Mouse (Mus musculus) gastrocnemius, postnatal 36 days (tissue): ENCODE measurements around the gene Camta1. TPM values are rescaled to one million over a fixed set of nuclear protein-coding genes. Genes with fewer than 3 reads are reported as not detected.
"Not testable (repeated sequence)": the region's sequence is repeated elsewhere in the genome, so short reads cannot be mapped to it uniquely, and the experiment has no call there.

Source experiments
- DNase-seq, 2 experiments: peaks; one replicate each; pipeline ENCODE4 v3.0.0; 2022
- intact Hi-C: fragments of 180-260 bp; cut with DNase I; formaldehyde crosslinking; loops from one replicate; pipeline ENCODE4 v1.15.1; 2025
- total RNA-seq, 2 experiments: library from RNA; stranded (reverse); gene quantifications; 2 replicates each; pipeline ENCODE4 v1.2.3; 2021

Gene Camta1
- total RNA-seq, 2 experiments from 2014 or later = 93.4 to 109 TPM

DNA sequence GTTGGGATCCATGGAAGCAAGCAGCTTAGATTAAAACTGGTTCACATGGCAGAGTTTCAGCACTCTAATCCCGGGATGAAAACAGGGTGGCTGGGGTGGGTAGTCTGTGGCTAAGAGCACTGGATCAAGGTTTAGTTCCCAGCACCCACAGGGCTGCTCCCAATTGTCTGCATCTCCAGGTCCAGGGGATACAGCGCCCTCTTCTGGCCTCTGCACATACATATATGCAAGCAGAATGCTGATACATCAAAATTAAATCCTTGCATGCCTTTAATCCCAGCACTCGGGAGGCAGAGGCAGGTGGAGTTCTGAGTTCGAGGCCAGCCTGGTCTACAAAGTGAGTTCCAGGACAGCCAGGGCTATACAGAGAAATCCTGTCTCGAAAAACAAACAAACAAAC, 953.2 kb downstream of the Camta1 start:
- DNase-seq, intact Hi-C loops: not testable (repeated sequence)

DNA sequence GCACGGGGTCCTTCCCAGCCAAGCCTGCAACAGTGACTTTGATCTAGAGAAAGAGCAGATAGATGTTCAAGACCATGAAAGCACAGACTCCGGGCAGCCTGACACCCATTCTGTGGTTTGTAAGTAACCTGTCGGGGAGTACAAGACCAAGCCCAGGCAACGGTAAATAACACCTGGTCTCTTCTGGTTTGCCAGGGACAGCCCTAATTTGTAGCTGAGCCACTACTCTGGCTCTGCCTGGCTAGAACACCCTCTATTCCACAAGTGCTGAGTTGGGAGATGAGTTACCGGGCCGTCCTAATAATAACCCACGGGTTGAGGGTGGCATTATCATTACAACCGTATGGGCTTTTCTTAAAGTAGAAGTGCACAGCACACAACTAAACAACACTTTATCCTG, 954.6 kb downstream of the Camta1 start:
- intact Hi-C loops = no loop called here

DNA sequence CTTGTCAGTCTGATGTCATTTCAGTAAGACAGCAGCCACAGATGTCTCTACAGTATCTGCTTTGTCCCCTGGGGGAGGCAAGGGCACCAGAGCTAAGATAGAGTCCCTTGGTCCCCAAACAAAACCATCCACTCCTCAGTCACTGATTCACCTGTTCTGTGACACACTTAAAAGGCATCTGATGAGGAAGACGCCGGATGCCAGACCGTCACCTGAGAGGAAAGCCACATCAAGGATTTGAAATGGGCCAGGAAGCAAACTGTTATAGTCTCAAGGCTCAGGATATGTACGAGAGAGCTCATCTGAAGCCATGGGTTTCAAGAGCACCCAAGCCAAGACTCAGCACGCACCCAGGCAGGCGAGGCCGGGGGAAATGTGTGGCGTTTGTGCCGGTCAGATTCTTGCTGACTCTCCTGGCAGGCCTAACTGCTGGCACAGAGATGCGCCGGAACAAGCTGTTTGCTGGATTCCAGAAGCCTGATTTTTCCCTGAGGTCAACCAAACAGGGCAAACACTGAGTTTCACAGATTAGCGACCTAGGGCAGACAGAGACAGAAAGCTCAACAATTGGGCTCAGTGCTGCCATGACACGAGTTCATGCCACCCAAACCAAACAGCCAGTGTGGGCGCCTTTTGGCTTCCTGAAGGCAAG, 958.5 kb downstream of the Camta1 start:
- intact Hi-C loops = no loop called here
- DNase-seq = peak in 1 of 2 experiments; percentile 54

More for the DNA sequence above, 954.6 kb downstream of the Camta1 start:
- no peak for DNase-seq

DNA sequence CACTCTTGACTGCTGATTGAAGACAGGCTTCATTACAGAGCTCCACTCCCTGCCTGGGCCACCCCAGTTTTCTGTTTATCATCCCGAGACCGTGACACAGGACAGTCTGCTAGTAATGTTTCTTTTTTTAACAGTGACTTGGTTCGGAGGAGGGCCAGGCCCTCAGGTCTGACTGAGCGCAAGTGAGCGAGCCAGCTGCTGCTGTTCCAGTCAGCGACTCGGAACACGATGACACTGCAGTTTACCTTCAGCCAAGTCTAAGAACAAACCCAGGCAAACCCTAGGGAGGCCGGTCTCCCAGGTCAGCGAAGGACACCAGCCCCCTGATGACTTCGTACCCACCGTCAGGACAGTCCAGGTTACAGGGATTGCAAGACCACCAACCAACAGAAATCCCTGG, 959.6 kb downstream of the Camta1 start:
- DNase-seq = peak in 1 of 2 experiments; percentile 49
- intact Hi-C loops = no loop called here

DNA sequence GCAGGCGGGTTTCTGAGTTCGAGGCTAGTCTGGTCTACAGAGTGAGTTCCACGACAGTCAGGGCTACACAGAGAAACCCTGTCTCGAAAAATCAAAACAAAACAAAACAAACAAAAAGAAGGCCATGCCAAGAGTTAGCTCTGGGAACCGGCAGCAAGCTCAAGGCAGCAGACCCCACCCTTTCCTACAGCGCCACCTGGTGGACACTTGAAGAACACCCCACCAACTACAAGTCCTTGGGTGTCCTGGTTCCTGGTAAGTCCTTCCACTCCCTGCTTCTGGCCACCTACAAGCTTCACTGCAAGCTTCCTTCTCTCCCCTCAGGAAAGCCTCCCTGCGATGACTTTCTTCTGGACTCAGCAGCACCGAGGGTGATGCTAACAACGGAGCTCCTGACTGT, 960.0 kb downstream of the Camta1 start:
- intact Hi-C loops = no loop called here
- DNase-seq = peak; percentile 77 to 82

DNA sequence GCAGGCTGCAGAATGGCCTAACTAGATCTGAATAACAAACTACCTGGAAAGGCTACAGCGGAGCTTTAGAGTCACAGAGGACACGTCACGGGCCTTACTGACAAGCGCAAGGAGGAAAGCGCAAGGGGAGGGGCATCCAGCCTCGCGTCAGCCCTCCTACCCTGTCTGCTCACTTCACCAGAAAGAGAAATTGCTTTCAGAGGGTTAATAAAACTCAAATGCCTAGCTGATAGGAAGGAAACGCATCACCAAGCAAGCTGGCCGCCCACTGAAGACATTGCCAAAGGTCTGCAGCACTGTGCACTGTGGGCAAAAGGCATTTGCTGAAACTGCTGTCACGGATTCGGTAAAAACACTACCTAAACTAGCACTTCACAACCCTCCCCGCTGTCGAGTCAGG, 961.2 kb downstream of the Camta1 start:
- intact Hi-C loops = no loop called here
- no peak for DNase-seq

DNA sequence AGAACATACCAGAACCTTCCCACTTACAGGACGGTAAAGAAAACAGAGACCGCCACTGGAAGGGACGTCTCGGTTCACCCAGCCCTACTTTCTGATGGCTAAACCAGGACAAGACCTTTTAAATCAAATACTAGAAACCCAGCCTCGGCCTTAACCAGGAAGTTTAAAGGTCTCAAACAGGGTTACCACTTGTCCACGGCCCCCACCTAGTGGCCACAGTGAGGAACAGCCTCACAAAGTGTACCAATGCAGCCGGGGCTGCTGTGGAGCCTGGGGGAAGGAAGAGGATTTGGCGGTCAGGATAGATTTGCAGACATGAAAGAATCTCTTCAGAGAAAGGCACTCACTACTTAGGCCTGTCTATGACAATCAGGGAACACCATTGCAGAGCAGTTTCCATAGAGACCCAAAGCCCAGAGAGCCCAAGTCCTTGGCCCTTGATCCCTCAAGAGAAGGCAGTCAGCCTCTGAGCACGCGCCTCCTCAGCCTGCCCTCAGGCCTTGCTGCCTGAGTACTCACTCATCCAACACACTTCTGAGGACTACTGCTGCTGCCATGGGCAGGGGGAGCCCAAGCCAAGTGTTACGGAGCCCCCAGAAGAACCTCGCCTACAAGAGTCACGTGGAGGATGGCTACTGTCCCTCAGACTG, 962.8 kb downstream of the Camta1 start:
- intact Hi-C loops = loop anchor here (1.0 to 5.0 kb wide), 2 partner anchors 42 to 243 kb away; no protein-coding TSS in a partner anchor
- peak; percentile 46 to 77 for DNase-seq

DNA sequence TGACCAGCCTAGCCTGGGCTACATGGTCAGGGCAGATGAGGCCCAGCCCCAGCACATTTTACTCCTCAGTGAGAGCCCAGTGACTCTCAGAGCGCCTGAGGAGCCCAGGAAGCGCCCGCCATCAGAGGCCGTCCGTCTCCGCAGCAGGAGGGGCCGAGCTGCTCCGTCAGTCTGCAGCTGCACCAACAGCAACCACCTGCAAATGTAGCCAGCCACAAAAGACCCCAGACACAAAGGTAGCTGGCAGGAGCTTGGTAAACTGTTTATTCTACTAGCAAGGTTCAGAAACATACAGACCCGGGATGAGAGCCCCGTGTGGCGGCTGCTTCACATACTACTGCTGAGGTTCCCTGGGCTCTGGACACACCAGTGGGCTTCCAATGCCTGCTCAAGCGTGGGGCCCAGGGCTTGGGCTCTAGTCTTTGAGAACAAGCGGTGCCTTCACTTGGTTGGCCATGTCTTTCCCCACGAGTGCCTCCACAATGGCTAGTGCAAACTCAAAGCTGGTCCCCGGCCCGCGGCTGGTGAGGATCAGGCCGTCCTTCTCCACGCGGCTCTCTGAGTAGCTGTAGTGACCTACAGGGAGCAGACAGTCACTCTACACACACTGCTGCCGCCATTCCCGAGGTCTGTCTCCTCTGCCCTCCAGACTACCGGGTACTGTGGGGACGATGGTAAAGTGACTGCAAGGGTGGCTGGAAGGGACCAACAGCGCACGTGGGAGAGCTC, 964.6 kb downstream of the Camta1 start:
- intact Hi-C loops = loop anchor here (5.0 kb wide), 1 partner anchor 40 kb away; no protein-coding TSS in a partner anchor
- DNase-seq = no peak

DNA sequence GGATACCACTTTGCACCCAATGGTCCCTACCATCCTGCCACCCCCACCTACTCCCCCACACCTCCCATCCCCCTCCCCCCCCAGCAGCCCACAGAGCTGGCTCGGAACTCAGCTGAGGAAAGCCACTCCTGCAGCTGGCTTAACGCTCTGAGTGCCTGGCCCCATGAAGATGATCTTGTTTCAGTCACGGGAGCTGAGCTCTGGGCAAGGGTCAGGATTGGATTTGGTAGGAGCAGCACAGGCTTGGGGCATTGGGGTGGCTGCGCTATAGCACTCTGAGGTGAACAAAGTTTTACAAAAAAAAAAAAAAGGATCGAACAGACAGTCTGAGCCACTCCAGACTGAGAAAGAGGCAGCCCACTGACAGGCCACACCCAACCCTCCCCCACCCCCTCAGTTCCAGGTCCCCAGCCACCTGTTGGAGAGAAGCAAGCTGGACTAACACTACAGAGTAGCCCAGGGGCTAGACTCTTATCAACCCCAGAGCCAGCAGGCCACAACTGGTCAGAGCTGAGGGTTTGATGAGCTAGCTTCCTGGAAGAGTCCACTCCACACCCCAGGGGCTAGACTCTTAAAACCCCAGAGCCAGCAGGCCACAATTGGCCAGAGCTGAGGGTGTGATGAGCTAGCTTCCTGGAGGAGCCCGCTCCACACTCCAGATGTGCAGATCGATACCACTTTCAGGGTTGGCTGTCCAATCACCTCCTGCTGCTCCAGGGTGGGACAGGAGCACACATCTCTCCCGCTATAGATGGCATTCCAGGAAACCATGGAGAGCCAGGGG, 966.8 kb downstream of the Camta1 start:
- DNase-seq = no peak
- intact Hi-C loops = loop anchor here (5.0 kb wide), 1 partner anchor 38 kb away; no protein-coding TSS in a partner anchor

DNA sequence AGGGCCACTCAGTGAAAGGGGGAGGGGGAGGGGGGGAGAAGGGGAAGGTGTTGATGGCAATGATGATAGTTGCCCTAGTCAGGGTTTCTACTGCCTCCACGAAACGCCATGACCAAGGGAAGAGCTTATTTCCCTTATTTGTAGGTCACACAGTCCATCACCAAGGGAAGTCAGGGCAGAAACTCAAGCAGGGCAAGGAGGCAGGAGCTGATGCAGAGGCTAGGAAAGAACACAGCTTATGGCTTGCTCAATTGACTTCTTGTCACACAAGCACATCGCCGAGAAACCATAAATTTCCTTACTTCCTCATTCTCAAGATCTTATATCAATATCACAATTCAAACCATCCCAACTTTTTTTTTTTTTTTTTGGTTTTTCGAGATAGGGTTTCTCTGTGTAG, 970.4 kb downstream of the Camta1 start:
- intact Hi-C loops = no loop called here
- DNase-seq = no peak

DNA sequence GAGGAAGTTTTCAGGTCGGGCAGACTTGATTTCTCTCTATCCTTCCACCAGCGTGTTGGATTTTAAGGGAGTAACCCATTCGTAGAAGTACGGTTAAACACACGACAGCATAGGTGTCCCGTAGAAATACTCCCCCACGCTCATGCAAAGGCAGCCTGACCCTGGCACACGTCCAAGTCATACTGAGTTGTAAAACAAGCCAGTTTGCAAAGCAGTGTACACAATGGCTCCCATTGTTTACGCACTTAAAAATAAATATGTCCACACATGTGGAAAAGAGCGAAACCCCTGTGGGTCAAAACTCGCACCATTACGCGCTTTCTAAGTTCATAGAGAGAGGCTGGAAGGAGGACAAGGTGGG, 971.7 kb downstream of the Camta1 start:
- no peak for DNase-seq
- intact Hi-C loops = no loop called here

DNA sequence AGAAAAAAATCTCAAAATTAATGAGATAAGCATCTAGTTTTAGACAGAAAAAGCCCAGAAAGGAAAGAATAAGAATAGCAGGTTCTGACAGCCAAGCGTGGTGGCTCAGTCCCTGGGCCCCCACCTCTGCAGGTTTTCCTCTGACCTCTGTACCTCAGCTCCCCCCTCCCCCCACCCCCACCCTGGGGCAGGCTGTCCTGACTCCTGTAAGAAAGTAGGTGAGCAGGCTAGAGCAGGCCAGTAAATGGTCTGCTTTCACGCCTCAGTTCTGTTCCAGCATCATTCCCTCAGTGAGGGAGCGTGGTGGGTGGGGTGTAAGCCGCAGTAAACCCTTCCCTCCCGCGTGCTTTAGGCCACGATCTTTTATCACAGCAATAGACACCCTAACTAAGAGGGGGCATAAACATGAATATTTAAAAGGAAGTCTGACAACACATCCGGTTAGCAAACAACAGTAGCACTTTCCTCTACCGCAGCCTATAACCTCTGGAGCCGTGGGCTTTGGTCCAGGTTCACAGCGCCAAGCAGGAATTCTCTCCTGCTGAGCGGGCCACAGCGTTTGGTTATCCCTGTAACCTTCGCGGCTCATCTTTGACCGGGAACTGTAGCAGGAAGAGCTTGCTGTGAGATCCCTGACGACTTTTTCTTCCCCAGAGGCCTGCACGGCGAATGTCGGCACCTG, 972.3 kb downstream of the Camta1 start:
- no peak for DNase-seq
- intact Hi-C loops = no loop called here

DNA sequence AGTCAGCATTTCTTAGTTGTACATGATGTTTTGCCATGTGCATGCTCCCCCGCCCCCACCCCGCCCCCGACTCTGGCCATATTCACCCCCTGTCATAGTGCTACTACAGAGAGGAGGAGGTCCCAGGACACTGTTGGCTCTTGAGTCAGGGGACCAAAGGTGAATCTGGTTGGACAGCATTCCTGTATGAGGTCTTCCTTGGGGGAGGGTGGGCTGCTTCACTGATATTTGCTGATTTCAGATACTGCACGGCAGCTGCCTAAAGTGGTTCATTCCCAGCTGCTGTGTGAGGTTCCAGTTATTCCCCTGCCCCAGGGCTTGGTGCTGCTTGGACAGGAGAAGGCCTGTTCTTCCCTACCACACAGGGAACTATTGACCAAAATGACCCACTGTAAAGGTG, 973.2 kb downstream of the Camta1 start:
- DNase-seq = no peak
- intact Hi-C loops = no loop called here

DNA sequence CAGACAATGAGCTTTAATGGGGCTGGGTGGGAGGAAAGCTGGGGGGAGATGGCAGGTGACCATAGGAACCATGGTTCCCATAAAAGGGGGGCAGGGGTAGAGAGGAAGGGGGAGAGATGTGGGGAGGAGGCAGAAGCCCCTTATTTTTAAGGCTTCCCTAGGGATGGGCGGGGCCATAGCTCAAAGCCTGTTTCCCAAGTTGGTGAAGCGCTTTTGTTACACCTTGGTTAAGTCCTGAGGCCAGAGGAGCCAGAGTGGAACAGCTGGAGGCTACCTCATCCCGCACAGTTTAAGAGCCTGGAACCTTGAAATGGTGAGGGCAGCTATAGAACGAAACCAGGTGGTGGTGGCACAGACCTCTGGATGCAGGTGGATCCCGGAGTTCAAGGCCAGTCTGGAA, 973.8 kb downstream of the Camta1 start:
- no peak for DNase-seq
- intact Hi-C loops = no loop called here

DNA sequence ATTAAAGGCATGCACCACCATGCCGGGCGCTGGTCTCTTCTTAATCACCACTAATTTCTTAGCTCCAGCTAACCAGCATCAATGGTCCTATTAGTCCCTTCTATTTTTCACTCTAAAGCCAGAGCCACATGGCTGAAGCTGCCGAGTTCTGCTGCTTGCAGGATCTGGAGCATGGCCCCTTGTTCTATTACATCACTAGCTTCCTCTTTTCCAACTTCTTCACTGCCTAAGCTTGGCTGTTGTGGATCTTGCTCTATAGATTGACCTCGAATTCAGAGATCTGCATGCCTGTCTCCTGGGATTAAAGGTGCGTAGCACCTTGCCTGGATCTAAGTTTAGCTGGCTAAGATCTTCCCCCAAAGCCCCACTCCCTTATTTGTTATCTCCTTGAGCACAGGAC, 979.0 kb downstream of the Camta1 start:
- no peak for DNase-seq
- intact Hi-C loops = no loop called here

DNA sequence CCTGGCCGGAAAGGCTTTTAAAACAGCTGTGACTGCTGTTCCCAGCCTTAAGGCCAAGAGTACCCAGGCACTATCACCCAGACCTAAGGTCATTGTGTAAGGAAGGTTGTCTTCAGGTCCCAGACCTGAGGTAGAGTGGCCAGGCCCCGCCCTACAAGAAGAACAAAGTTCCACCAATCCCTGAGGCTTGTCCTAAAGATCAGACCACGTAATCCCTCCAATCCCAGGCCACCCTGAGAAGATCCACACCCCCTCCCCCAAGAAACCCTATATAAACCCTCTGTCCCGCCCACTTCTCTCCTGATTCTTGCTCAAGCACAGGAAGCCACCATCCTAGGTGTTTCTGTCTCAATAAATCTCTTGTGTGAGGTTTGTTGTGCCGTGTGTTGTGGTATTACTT, 981.3 kb downstream of the Camta1 start:
- no peak for DNase-seq
- intact Hi-C loops = no loop called here

DNA sequence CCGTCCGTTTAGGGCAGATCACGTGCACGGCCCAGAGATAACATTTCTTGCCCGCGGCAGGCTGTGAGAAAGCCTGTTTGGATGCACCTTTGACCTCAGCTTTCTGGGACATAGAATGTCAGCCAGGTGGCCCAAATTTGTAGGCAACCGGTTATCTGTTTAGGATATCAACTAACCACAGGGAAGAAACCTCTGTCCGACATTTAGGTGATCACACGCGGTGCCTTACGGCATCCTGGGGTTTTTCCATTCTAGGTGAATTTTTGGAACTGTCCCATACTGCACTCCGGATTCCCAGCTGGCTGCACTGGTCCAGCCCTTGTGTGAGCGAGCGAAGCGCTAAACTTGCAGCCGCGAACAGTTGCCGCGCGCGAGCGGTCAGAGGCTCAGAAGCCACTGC, 982.0 kb downstream of the Camta1 start:
- DNase-seq = no peak
- intact Hi-C loops = no loop called here

DNA sequence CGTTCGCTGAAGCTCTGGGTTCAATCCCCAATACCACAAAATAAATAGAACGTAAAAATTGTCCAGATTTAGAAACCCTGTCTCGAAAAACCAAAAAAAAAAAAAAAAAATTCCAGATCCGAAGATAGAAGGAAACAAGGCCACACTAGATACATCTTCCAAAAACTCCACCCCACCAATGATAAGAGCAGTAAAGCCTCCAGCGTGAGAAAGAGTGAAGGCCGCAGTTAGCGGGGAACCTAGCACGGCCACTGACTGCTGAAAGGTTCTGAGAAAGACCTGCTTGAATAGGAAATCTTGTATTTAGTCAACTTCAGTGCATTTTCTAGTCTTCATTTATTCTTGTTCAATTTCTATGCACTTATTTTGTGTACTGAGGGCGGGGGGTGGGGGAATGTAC, 986.3 kb downstream of the Camta1 start:
- DNase-seq = no peak
- intact Hi-C loops = no loop called here

DNA sequence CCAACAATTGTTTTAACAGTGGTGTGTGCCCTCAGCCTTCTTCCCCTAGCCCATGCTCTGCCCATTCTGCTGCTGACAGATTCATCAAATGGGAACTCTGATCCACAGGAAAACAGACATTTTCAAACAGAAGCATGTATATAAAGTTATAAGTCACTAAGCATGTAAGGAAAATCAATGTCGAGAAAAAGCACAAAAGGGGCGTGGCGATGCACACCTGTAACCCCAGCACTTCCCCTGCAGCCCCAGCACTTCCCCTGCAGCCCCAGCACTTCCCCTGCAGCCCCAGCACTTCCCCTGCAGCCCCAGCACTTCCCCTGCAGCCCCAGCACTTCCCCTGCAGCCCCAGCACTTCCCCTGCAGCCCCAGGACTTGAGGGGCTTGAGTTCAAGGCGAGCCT, 987.3 kb downstream of the Camta1 start:
- DNase-seq, intact Hi-C loops: not testable (repeated sequence)

DNA sequence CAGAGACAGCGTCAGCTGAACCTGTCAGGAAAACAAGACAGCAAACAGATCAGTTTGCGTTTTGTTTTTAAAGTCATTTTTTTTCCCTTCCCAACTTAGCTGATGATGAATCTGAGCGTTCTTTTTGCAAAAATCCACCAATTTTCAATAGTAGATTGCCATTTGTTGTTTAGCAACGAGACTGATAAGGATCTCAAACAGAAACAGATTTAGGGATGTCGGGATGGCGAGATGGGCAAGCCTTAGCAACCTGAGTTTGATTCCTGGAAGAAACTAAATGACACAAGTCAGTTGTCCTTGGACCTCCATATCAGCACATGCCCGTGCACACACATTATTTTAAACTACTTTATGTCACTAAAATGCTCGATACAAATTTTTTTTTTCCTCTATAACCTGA, 989.0 kb downstream of the Camta1 start:
- intact Hi-C loops = no loop called here
- no peak for DNase-seq
